Mouse (Mus musculus): ENCODE data around the gene Dnmt3l. TPM values are rescaled to one million over a fixed set of nuclear protein-coding genes. Genes with fewer than 3 reads are reported as not detected.
"Not testable (repeated sequence)": the region's sequence is repeated elsewhere in the genome, so short reads cannot be mapped to it uniquely, and the experiment has no call there.

The Dnmt3l gene
- polyA plus RNA-seq, 1 experiment from 2014 or later: 0.63 TPM

- peak overlapping the region; percentile 86 for H3K9ac ChIP-seq (ENCODE audit: low read length)
- no peaks in the 10 kb centered on the region for H3K36me3 ChIP-seq (ENCODE audit: control insufficient read depth, insufficient read depth, low read length)
- no peaks in the 10 kb centered on the region for H3K9me3 ChIP-seq (replicated peaks; ENCODE audit: control insufficient read depth, low read length)
- no peaks in the 10 kb centered on the region for H3K27me3 ChIP-seq (ENCODE audit: control insufficient read depth, insufficient read depth, low read length)
- peaks cover 43% of the 10 kb centered on the region for H3K4me1 ChIP-seq (ENCODE audit: control insufficient read depth, insufficient read depth, low read length)
- WGBS: under 1% methylated on average over 59 of the region's 59 CpGs
- peak overlapping the region; percentile 82 for H3K4me2 ChIP-seq (ENCODE audit: low read depth, low read length)
- peak overlapping the region; percentile 75 for H3K4me3 ChIP-seq (replicated peaks; ENCODE audit: low read length)
- H3K27ac ChIP-seq (ENCODE audit: low read length): peak overlapping the region; percentile 99
- peak; percentile 96 for ATAC-seq (ENCODE audit: insufficient read depth, low FRiP score)
Measured at GRCm38 (mm10) chr10:78009184-78009944, 32.4 kb upstream of the Dnmt3l start.

GRCm38 (mm10) chr10:78009945-78010293 is 31.8 kb upstream of the Dnmt3l start, which contains the start of gene Pfkl:
TSS of gene Pfkl (minus strand) at chr10:78010083.
- peak; percentile 2; the same call in 1 of the 2 replicates for ATAC-seq (ENCODE audit: insufficient read depth, low FRiP score)

GRCm38 (mm10) chr10:78010335-78010734 is 31.4 kb upstream of the Dnmt3l start:
- H3K27ac ChIP-seq (ENCODE audit: low read length): peak overlapping the region; percentile 58
- H3K4me3 ChIP-seq (replicated peaks; ENCODE audit: low read length): peak overlapping the region; percentile 30
- H3K27me3 ChIP-seq (ENCODE audit: control insufficient read depth, insufficient read depth, low read length): no peaks in the 10 kb centered on the region
- H3K4me1 ChIP-seq (ENCODE audit: control insufficient read depth, insufficient read depth, low read length): peaks cover 39% of the 10 kb centered on the region
- no peaks in the 10 kb centered on the region for H3K9me3 ChIP-seq (replicated peaks; ENCODE audit: control insufficient read depth, low read length)
- H3K36me3 ChIP-seq (ENCODE audit: control insufficient read depth, insufficient read depth, low read length): no peaks in the 10 kb centered on the region
- ATAC-seq (ENCODE audit: insufficient read depth, low FRiP score): no peak
- peak overlapping the region; percentile 82 for H3K4me2 ChIP-seq (ENCODE audit: low read depth, low read length)
- H3K9ac ChIP-seq (ENCODE audit: low read length): peak overlapping the region; percentile 67
- WGBS: 14% methylated on average over 10 of the region's 10 CpGs

More at GRCm38 (mm10) chr10:78009945-78010293, 31.8 kb upstream of the Dnmt3l start, which contains the start of gene Pfkl:
- Histone ChIP-seq H3K36me3 (ENCODE audit: control insufficient read depth, insufficient read depth, low read length) (no peaks in the 10 kb centered on the region), H3K9me3 (replicated peaks; ENCODE audit: control insufficient read depth, low read length) (no peaks in the 10 kb centered on the region), H3K27ac (ENCODE audit: low read length) (peak within 1 kb of the TSS; percentile 99), H3K4me2 (ENCODE audit: low read depth, low read length) (peak within 1 kb of the TSS; percentile 82), H3K4me1 (ENCODE audit: control insufficient read depth, insufficient read depth, low read length) (peaks cover 41% of the 10 kb centered on the region), H3K4me3 (replicated peaks; ENCODE audit: low read length) (peak within 1 kb of the TSS; percentile 75), H3K9ac (ENCODE audit: low read length) (peak within 1 kb of the TSS; percentile 86), H3K27me3 (ENCODE audit: control insufficient read depth, insufficient read depth, low read length) (no peaks in the 10 kb centered on the region)
- WGBS: 0% methylated on average over 9 of the region's 9 CpGs

- not testable (repeated sequence) for H3K4me3 ChIP-seq (replicated peaks; ENCODE audit: low read length); H3K9me3 ChIP-seq (replicated peaks; ENCODE audit: control insufficient read depth, low read length); H3K36me3 ChIP-seq (ENCODE audit: control insufficient read depth, insufficient read depth, low read length); ATAC-seq (ENCODE audit: insufficient read depth, low FRiP score); H3K9ac ChIP-seq (ENCODE audit: low read length); H3K27ac ChIP-seq (ENCODE audit: low read length); H3K4me2 ChIP-seq (ENCODE audit: low read depth, low read length); H3K27me3 ChIP-seq (ENCODE audit: control insufficient read depth, insufficient read depth, low read length)
- WGBS: 87% methylated on average over 5 of the region's 5 CpGs
- peaks cover 31% of the 10 kb centered on the region for H3K4me1 ChIP-seq (ENCODE audit: control insufficient read depth, insufficient read depth, low read length)
Measured at GRCm38 (mm10) chr10:78011116-78011515, 30.6 kb upstream of the Dnmt3l start.

- 90% methylated on average over 18 of the region's 18 CpGs for WGBS
- H3K27me3 ChIP-seq (ENCODE audit: control insufficient read depth, insufficient read depth, low read length): no peaks in the 10 kb centered on the region
- no peak overlapping the region for H3K27ac ChIP-seq (ENCODE audit: low read length)
- H3K4me1 ChIP-seq (ENCODE audit: control insufficient read depth, insufficient read depth, low read length): peaks cover 15% of the 10 kb centered on the region
- no peak overlapping the region for H3K9ac ChIP-seq (ENCODE audit: low read length)
- H3K4me2 ChIP-seq (ENCODE audit: low read depth, low read length): no peak overlapping the region
- H3K9me3 ChIP-seq (replicated peaks; ENCODE audit: control insufficient read depth, low read length): no peaks in the 10 kb centered on the region
- ATAC-seq (ENCODE audit: insufficient read depth, low FRiP score): no peak
- no peaks in the 10 kb centered on the region for H3K36me3 ChIP-seq (ENCODE audit: control insufficient read depth, insufficient read depth, low read length)
- no peak overlapping the region for H3K4me3 ChIP-seq (replicated peaks; ENCODE audit: low read length)
Measured at GRCm38 (mm10) chr10:78012661-78013495, 28.9 kb upstream of the Dnmt3l start.

GRCm38 (mm10) chr10:78015489-78015888 is 26.3 kb upstream of the Dnmt3l start:
- no peak overlapping the region for H3K9ac ChIP-seq (ENCODE audit: low read length)
- WGBS: 74% methylated on average over 1 of the region's 1 CpGs
- ATAC-seq (ENCODE audit: insufficient read depth, low FRiP score): no peak
- H3K9me3 ChIP-seq (replicated peaks; ENCODE audit: control insufficient read depth, low read length): no peaks in the 10 kb centered on the region
- H3K4me2 ChIP-seq (ENCODE audit: low read depth, low read length): no peak overlapping the region
- H3K27ac ChIP-seq (ENCODE audit: low read length): no peak overlapping the region
- H3K27me3 ChIP-seq (ENCODE audit: control insufficient read depth, insufficient read depth, low read length): no peaks in the 10 kb centered on the region
- no peaks in the 10 kb centered on the region for H3K36me3 ChIP-seq (ENCODE audit: control insufficient read depth, insufficient read depth, low read length)
- H3K4me1 ChIP-seq (ENCODE audit: control insufficient read depth, insufficient read depth, low read length): peaks cover 1% of the 10 kb centered on the region
- no peak overlapping the region for H3K4me3 ChIP-seq (replicated peaks; ENCODE audit: low read length)

GRCm38 (mm10) chr10:78016366-78016765 is 25.4 kb upstream of the Dnmt3l start:
- Histone ChIP-seq H3K9ac (ENCODE audit: low read length) (no peak overlapping the region), H3K4me3 (replicated peaks; ENCODE audit: low read length) (no peak overlapping the region), H3K27me3 (ENCODE audit: control insufficient read depth, insufficient read depth, low read length) (no peaks in the 10 kb centered on the region), H3K4me2 (ENCODE audit: low read depth, low read length) (no peak overlapping the region), H3K4me1 (ENCODE audit: control insufficient read depth, insufficient read depth, low read length) (no peaks in the 10 kb centered on the region), H3K27ac (ENCODE audit: low read length) (no peak overlapping the region), H3K9me3 (replicated peaks; ENCODE audit: control insufficient read depth, low read length) (no peaks in the 10 kb centered on the region), H3K36me3 (ENCODE audit: control insufficient read depth, insufficient read depth, low read length) (no peaks in the 10 kb centered on the region)
- ATAC-seq (ENCODE audit: insufficient read depth, low FRiP score): no peak
- WGBS: 60% methylated on average over 5 of the region's 5 CpGs

- 19% methylated on average over 19 of the region's 19 CpGs for WGBS
- Histone ChIP-seq H3K9me3 (replicated peaks; ENCODE audit: control insufficient read depth, low read length) (no peaks in the 10 kb centered on the region), H3K4me2 (ENCODE audit: low read depth, low read length) (peak overlapping the region; percentile 56), H3K9ac (ENCODE audit: low read length) (peak overlapping the region; percentile 62), H3K4me3 (replicated peaks; ENCODE audit: low read length) (peak overlapping the region; percentile 33), H3K4me1 (ENCODE audit: control insufficient read depth, insufficient read depth, low read length) (no peaks in the 10 kb centered on the region), H3K27me3 (ENCODE audit: control insufficient read depth, insufficient read depth, low read length) (no peaks in the 10 kb centered on the region), H3K27ac (ENCODE audit: low read length) (no peak overlapping the region), H3K36me3 (ENCODE audit: control insufficient read depth, insufficient read depth, low read length) (no peaks in the 10 kb centered on the region)
- ATAC-seq (ENCODE audit: insufficient read depth, low FRiP score): peak; percentile 78
Measured at GRCm38 (mm10) chr10:78018797-78019203, 22.9 kb upstream of the Dnmt3l start.

GRCm38 (mm10) chr10:78019291-78019690 is 22.5 kb upstream of the Dnmt3l start:
- Histone ChIP-seq H3K36me3 (ENCODE audit: control insufficient read depth, insufficient read depth, low read length) (no peaks in the 10 kb centered on the region), H3K27ac (ENCODE audit: low read length) (no peak overlapping the region), H3K4me3 (replicated peaks; ENCODE audit: low read length) (no peak overlapping the region), H3K4me2 (ENCODE audit: low read depth, low read length) (no peak overlapping the region; the same call in 1 of the 2 replicates), H3K9me3 (replicated peaks; ENCODE audit: control insufficient read depth, low read length) (no peaks in the 10 kb centered on the region), H3K27me3 (ENCODE audit: control insufficient read depth, insufficient read depth, low read length) (no peaks in the 10 kb centered on the region), H3K9ac (ENCODE audit: low read length) (no peak overlapping the region), H3K4me1 (ENCODE audit: control insufficient read depth, insufficient read depth, low read length) (no peaks in the 10 kb centered on the region)
- WGBS: 71% methylated on average over 4 of the region's 4 CpGs
- no peak for ATAC-seq (ENCODE audit: insufficient read depth, low FRiP score)

All from stomach, embryonic 16.5 days (tissue).